Mouse (Mus musculus) frontal cortex, adult 2 months (tissue): ENCODE data around the gene Abracl. TPM values are rescaled to one million over a fixed set of nuclear protein-coding genes. Genes with fewer than 3 reads are reported as not detected.

Experiments used
- DNase-seq, 2 experiments: peaks; one replicate each; pipeline ENCODE4 v3.0.0; 2022; ENCODE audit warnings: low spot score in 1 of 2; ENCODE audit errors: extremely low spot score in 1 of 2
- polyA plus RNA-seq: library from polyadenylated mRNA; depleted of rRNA; stranded (reverse); fragments of >200 nt; gene quantifications from 2 replicates; pipeline ENCODE4 v1.2.3, GENCODE M21; 2012

Abracl gene
- polyA plus RNA-seq, 1 experiment, result 22.5 TPM

DNA sequence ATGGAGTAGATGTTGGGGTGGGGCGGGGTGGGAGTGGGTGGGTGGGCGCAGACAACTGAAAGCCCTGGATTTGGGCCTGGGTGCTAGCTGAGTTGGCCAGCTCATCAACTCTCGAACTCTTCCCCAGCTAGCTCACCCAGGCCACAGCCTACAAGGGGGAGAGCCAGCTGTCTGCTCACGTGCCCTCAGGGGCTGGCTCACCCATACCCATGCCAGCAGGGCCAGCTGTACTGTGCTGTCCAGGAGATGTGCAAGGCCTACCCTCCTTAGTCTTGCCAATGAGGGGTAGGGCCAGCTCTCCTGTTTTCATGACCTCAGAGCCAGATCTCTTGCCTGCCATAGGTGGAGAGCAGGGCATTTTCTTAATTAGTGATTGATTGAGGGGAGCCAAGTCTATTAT, 11.3 kb upstream of the Abracl start:
- DNase-seq, result no peak

DNA sequence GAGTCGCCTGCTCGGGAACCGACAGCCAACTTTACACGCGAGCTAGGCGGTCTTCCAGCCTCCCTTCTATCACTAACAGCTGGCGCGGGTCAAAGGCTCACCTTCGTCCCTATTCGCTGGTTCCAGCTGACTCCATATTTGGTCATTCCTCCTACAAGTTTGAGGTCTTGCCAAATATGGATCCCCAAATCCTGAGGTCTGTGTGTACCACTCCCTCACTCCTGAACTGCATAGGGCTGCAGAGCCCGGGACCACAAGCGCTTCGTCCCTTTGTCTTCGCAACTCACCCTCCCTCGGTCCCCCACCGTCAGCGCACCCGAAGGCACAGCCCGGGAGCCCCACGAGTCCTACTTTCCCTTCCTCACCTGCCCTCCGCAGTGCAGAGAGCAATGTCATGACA, 776 bp downstream of the Abracl start:
- peak in 1 of 2 experiments; percentile 59 for DNase-seq

DNA sequence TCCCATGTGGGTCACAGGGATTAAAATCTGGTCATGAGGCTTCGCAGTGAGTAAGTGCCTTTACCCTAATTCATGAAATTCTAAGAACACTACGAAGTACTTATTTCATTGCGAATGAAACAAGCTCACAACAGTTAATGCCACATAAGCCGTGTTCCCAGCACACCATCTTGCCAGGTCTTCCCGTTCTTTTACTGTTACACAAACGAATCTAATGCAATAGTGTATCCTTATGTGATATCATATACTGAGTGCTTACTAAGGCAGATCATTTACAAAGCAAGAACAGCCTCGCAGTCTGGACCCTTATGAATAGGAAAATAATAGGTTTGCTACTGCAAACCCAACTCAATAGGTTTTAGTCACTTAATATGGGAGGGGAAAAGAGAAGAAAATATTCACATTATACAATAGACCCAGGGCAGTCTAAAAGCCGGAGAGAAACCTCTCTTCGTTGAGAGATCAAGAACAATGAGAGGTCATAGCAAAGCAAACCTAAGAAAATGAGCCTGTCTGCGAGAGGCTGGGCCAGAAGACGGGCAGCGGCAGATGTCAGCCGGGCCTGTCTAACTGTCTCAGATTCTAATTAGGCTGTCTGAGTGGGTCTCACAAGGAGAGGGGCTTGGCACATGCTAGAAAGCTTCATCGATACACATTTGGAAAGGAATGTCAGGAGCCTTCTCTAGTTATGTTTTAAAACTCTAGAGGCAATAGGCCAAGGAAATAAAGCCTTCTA, 1.3 kb downstream of the Abracl start:
- no peak for DNase-seq

DNA sequence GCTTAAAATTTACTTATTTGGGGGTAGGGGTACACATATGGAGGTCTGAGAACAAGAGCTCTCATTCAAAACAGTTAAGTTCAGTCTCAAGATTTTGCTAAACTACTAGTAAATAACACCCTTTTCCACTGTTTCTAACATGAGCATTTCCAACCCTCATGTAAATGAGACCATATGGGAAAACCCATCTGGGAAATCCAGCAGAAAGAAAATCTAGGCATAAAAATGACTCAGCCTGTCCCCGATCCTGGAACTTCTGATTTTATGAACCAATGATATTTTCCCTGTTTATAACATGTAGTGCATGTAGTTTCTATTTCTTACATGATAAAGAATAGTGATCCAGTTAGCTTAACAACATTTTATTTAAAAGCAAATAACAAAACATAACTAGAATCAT, 2.2 kb downstream of the Abracl start:
- DNase-seq, result peak in 1 of 2 experiments; percentile 63

DNA sequence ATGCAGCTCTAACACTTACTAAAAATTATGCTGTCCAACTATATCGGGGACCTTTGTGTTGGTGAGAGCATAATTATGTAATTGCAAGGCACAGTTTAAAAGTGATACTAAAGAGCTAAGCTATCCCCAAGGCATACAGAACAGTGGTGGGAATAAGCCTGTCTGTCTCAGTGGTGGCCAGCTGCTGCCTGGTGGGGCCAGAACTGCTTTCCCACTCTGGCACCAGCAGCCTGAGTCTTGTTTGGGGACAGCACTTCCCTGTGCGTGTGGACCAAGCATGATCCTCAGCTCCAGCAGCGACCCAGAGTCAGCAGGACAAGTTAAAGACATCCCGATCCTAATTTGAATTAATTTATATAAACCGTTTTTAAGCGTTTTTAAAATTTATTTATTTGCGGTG, 2.6 kb downstream of the Abracl start:
- no peak for DNase-seq

GRCm38 (mm10) chr10:18011761-18012160, 11.3 kb downstream of the Abracl start:
- DNase-seq, result no peak

- no peak for DNase-seq
Observed at GRCm38 (mm10) chr10:18009744-18010143, 13.3 kb downstream of the Abracl start.

GRCm38 (mm10) chr10:18008118-18008517, 15.0 kb downstream of the Abracl start:
- peak in 1 of 2 experiments; percentile 47 for DNase-seq

- DNase-seq, result no peak
Observed at GRCm38 (mm10) chr10:18007243-18007642, 15.8 kb downstream of the Abracl start.

DNA sequence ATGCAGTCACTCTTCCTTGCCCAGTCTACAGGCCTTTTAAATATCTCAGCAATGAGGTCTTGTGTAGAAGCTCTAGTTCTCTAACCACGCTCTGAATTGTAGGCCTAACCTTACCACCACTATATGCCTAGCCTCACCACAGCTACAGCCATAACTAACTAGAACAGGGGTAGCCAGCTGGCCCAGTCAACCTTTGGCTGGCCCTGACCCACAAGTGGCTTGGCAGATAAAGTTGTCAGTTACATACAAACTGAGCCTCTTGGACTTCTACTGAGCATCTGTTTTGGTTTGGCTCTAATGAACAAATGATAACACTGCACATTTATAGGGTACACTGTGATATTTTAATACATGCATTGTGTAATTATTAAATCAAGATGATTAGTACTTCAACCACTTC, 16.3 kb downstream of the Abracl start:
- DNase-seq, result no peak

DNA sequence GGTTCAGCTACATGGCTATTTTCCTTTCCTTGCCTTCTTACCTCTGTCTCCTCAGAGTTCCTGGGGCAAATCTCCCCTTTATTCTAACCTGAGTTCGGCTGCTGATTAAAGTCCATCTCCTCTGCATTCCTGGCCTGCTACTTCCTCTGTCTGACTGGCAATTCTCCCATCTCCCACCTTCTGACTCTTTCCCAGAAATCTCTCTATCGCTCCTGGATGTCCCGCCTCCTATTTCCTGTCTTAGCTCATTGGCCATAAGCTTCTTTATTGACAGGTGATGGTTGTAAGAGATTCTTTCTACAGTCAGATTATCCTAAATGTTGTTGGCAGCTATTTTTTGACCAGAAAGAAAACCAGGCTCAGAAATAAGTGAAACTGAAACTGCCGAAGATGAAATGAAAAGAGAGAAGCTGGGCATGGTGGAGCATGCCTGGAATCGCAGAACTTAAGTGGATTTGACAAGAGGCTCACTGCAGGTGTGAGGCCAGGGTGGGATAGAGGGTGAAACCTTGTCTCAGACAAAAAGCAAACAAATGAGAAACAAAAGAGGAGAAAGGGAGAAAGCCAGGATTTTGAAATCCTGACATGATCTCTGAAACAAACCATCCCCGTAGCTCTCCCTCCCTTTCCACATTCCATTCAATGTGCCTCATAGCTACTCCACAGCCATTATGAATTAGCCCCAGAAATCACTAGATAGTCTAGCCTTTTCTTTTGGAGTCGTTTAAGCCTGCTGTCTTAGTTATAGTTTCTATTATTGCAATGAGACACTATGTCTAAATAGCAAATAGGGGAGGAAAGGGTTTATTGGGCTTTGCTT, 17.7 kb downstream of the Abracl start:
- no peak for DNase-seq

- DNase-seq, result no peak
Observed at GRCm38 (mm10) chr10:18003966-18004637, 19.0 kb downstream of the Abracl start.

- no peak for DNase-seq
Observed at GRCm38 (mm10) chr10:17990576-17990975, 32.5 kb downstream of the Abracl start.

- DNase-seq, result no peak
Observed at GRCm38 (mm10) chr10:17989136-17989535, 34.0 kb downstream of the Abracl start.

GRCm38 (mm10) chr10:17987823-17988423, 35.2 kb downstream of the Abracl start:
- DNase-seq, result no peak

GRCm38 (mm10) chr10:17983313-17983712, 39.8 kb downstream of the Abracl start:
- DNase-seq, result no peak

DNA sequence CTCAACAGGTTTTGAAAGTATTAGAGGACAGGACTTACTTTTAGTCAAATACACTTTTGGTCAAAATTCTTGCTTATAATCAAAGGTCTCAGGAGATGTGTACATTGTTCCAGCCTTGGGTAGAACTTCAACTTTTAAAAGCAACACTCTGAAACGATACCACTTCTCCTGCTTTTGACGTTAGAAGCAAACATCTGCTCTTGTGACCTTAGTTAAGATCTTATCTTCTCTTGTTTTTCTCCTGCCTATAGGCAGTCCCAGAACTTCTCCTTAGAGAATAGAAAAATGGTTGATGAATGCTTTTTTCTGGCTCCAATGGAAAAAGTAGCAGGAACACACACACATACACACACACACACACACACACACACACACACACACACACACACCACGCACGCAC, 57.0 kb downstream of the Abracl start:
- no peak for DNase-seq
